Mouse (Mus musculus) intestine, embryonic 16.5 days (tissue): Measurements from ENCODE around the gene Egfr. TPM values are rescaled to one million over a fixed set of nuclear protein-coding genes. Genes with fewer than 3 reads are reported as not detected.
A peak's percentile ranks its signal among the peaks of the same experiment; 100 is the strongest.

Source experiments
- ATAC-seq: fragments of 200-750 bp; cut with Nextera tagmentation; 2 replicates; pipeline ENCODE4 v1.8.0; 2017; ENCODE audit warnings: moderate TSS enrichment, moderate library complexity
- H3K27ac ChIP-seq: fragments of 300-500 bp; sonication (generic); 2 replicates; pipeline ENCODE4 v1.5.1; 2014; ENCODE audit warnings: mild to moderate bottlenecking, low read length
- H3K27me3 ChIP-seq: fragments of 300-500 bp; sonication (generic); replicated peaks from 2 replicates; pipeline ENCODE4 v1.6.1; 2014; ENCODE audit warnings: low read length, control low read depth, mixed read lengths; ENCODE audit not compliant: control insufficient read depth, insufficient read depth
- H3K36me3 ChIP-seq: fragments of 300-500 bp; sonication (generic); 2 replicates; pipeline ENCODE4 v1.6.1; 2014; ENCODE audit warnings: low read length, control low read depth; ENCODE audit not compliant: control insufficient read depth, insufficient read depth
- H3K4me1 ChIP-seq: fragments of 300-500 bp; sonication (generic); 2 replicates; pipeline ENCODE4 v1.6.1; 2014; ENCODE audit warnings: low read length, control low read depth, mixed read lengths; ENCODE audit not compliant: control insufficient read depth, insufficient read depth
- H3K4me2 ChIP-seq: fragments of 300-500 bp; sonication (generic); 2 replicates; pipeline ENCODE4 v1.6.1; 2014; ENCODE audit warnings: low read depth, low read length, control low read depth
- H3K4me3 ChIP-seq: fragments of 300-500 bp; sonication (generic); 2 replicates; pipeline ENCODE4 v1.5.1; 2014; ENCODE audit warnings: mild to moderate bottlenecking, low read length
- H3K9ac ChIP-seq: fragments of 300-500 bp; sonication (generic); 2 replicates; pipeline ENCODE4 v1.6.1; 2014; ENCODE audit warnings: low read depth, low read length
- H3K9me3 ChIP-seq: fragments of 300-500 bp; sonication (generic); 2 replicates; pipeline ENCODE4 v1.6.1; 2016; ENCODE audit warnings: low read length, control low read depth; ENCODE audit not compliant: control insufficient read depth
- WGBS: fragments of 180-500 bp; shearing (Covaris S2); extraction: QIAGEN DNeasy Blood & Tissue Kit; methylation state at CpG from one replicate; pipeline ENCODE4 v1.1.7; 2014; 5-methylcytosine and 5-hydroxymethylcytosine counted together
- polyA plus RNA-seq: library from polyadenylated mRNA; unstranded; fragments of >200 nt; fragmentation: Nextera tagmentation; extraction: Ambion mirVana; gene quantifications from 2 replicates; pipeline ENCODE4 v1.2.1, GENCODE M21; 2015

Egfr gene
- polyA plus RNA-seq, 1 experiment from 2014 or later = 9.5 TPM

GRCm38 (mm10) chr11:16956115-16956862 lies 204.3 kb downstream of the Egfr start:
- Histone ChIP-seq H3K4me2 (no peak overlapping the region), H3K27ac (no peak overlapping the region), H3K9ac (no peak overlapping the region), H3K9me3 (no peaks in the 10 kb centered on the region), H3K27me3 (no peaks in the 10 kb centered on the region), H3K36me3 (no peaks in the 10 kb centered on the region), H3K4me1 (peaks cover 9% of the 10 kb centered on the region), H3K4me3 (no peak overlapping the region)
- WGBS = 89% methylated on average over 6 of the region's 6 CpGs
- ATAC-seq = no peak

- WGBS = 89% methylated on average over 6 of the region's 6 CpGs
- Histone ChIP-seq H3K27ac (no peak overlapping the region), H3K4me1 (peaks cover 4% of the 10 kb centered on the region), H3K9ac (no peak overlapping the region), H3K4me2 (no peak overlapping the region), H3K4me3 (no peak overlapping the region), H3K27me3 (no peaks in the 10 kb centered on the region), H3K9me3 (no peaks in the 10 kb centered on the region), H3K36me3 (no peaks in the 10 kb centered on the region)
- ATAC-seq = no peak
These were observed 205.0 kb downstream of the Egfr start for GRCm38 (mm10) chr11:16957030-16957429.

- no peaks in the 10 kb centered on the region for H3K9me3 ChIP-seq
- peak; percentile 52; the same call in 1 of the 2 replicates for ATAC-seq
- 70% methylated on average over 1 of the region's 1 CpGs for WGBS
- no peaks in the 10 kb centered on the region for H3K4me1 ChIP-seq
- no peak overlapping the region for H3K4me3 ChIP-seq
- no peak overlapping the region for H3K27ac ChIP-seq
- no peaks in the 10 kb centered on the region for H3K36me3 ChIP-seq
- no peak overlapping the region for H3K4me2 ChIP-seq
- no peak overlapping the region for H3K9ac ChIP-seq
- H3K27me3 ChIP-seq = no peaks in the 10 kb centered on the region
These were observed 206.5 kb downstream of the Egfr start for GRCm38 (mm10) chr11:16958520-16958919.

Other genes starting within 250 kb of the Egfr start
- gene Sec61g, start 243.7 kb upstream of the Egfr start, polyA plus RNA-seq = 30.7 and 39.2 TPM in 2 replicates
- gene Fbxo48, start 199.2 kb downstream of the Egfr start, polyA plus RNA-seq = 0.79 and 1.2 TPM in 2 replicates